Mouse (Mus musculus): ENCODE measurements around the gene Gm3173. TPM values are rescaled to one million over a fixed set of nuclear protein-coding genes. Genes with fewer than 3 reads are reported as not detected.
"Not testable (repeated sequence)": the region's sequence is repeated elsewhere in the genome, so short reads cannot be mapped to it uniquely, and the experiment has no call there.

Gene Gm3173
- polyA plus RNA-seq (2012; ENCODE audit: insufficient read depth, low replicate concordance), result not detected in 2 replicates

- H3K36me3 ChIP-seq (replicated peaks; ENCODE audit: low read length); H3K4me1 ChIP-seq; H3K27me3 ChIP-seq (replicated peaks); H3K9me3 ChIP-seq; H3K4me3 ChIP-seq (replicated peaks): not testable (repeated sequence)
These were observed at the start of gene Gm3173 for GRCm38 (mm10) chr14:4430692-4431091. Gm3173 (plus strand) TSS chr14:4430992.

DNA sequence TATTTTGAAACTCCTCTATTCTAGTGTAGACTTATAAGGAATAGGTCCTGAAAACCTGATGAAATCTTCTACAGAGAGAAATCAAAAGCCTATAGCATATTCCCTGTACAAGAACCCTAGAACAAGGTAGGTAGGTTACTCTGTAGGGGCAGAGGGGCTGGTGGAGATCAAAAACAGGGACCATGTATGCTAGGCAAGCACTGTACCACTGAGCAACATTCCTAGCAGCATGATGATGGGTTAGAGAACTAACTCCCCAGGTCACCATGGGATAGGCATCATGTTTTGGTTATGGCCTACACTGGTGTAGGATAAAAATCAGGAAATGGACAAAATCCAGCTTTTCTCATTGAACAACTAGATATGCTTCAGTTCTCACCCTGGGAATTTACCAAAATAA, 45.2 kb upstream of the Gm3173 start:
- H3K4me1 ChIP-seq; H3K27me3 ChIP-seq (replicated peaks); H3K9me3 ChIP-seq; H3K4me3 ChIP-seq (replicated peaks); H3K36me3 ChIP-seq (replicated peaks; ENCODE audit: low read length): not testable (repeated sequence)

GRCm38 (mm10) chr14:4392841-4393530, 37.8 kb upstream of the Gm3173 start:
- not testable (repeated sequence) for H3K36me3 ChIP-seq (replicated peaks; ENCODE audit: low read length); H3K4me3 ChIP-seq (replicated peaks); H3K9me3 ChIP-seq; H3K27me3 ChIP-seq (replicated peaks); H3K4me1 ChIP-seq

- not testable (repeated sequence) for H3K4me1 ChIP-seq; H3K36me3 ChIP-seq (replicated peaks; ENCODE audit: low read length); H3K9me3 ChIP-seq; H3K27me3 ChIP-seq (replicated peaks); H3K4me3 ChIP-seq (replicated peaks)
These were observed 33.6 kb upstream of the Gm3173 start, which contains the start of gene Gm3159 for GRCm38 (mm10) chr14:4397226-4397625. Gm3159 (plus strand) TSS chr14:4397526.

- H3K4me3 ChIP-seq (replicated peaks); H3K27me3 ChIP-seq (replicated peaks); H3K36me3 ChIP-seq (replicated peaks; ENCODE audit: low read length); H3K9me3 ChIP-seq; H3K4me1 ChIP-seq: not testable (repeated sequence)
These were observed 32.2 kb upstream of the Gm3173 start for GRCm38 (mm10) chr14:4398624-4399023.

GRCm38 (mm10) chr14:4400115-4400789, 30.5 kb upstream of the Gm3173 start:
- H3K27me3 ChIP-seq (replicated peaks); H3K9me3 ChIP-seq; H3K4me1 ChIP-seq; H3K4me3 ChIP-seq (replicated peaks); H3K36me3 ChIP-seq (replicated peaks; ENCODE audit: low read length): not testable (repeated sequence)

- H3K36me3 ChIP-seq (replicated peaks; ENCODE audit: low read length); H3K4me1 ChIP-seq; H3K4me3 ChIP-seq (replicated peaks); H3K27me3 ChIP-seq (replicated peaks); H3K9me3 ChIP-seq: not testable (repeated sequence)
These were observed 29.5 kb upstream of the Gm3173 start for GRCm38 (mm10) chr14:4401245-4401644.

GRCm38 (mm10) chr14:4403840-4404239, 27.0 kb upstream of the Gm3173 start:
- H3K4me1 ChIP-seq; H3K36me3 ChIP-seq (replicated peaks; ENCODE audit: low read length); H3K4me3 ChIP-seq (replicated peaks); H3K9me3 ChIP-seq; H3K27me3 ChIP-seq (replicated peaks): not testable (repeated sequence)

DNA sequence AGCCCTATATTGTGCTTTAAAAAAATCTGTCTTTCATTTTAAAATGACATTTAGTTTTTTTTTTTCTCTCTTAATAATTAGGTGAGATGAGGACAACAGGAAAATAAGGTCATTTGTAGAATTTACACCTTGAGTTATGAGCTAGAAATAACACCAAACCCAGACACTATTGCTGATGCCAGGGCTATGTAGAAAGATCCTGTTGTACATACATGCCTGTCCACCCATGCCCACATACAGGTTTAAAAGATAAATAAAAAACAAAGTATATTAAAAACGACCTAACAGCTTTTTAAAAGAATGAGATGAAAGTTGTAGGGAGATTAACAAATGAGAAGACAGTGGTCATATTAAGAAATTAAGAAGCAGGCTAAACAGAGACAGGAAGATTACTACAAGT, 20.9 kb upstream of the Gm3173 start:
- H3K9me3 ChIP-seq; H3K27me3 ChIP-seq (replicated peaks); H3K4me3 ChIP-seq (replicated peaks): not testable (repeated sequence)

DNA sequence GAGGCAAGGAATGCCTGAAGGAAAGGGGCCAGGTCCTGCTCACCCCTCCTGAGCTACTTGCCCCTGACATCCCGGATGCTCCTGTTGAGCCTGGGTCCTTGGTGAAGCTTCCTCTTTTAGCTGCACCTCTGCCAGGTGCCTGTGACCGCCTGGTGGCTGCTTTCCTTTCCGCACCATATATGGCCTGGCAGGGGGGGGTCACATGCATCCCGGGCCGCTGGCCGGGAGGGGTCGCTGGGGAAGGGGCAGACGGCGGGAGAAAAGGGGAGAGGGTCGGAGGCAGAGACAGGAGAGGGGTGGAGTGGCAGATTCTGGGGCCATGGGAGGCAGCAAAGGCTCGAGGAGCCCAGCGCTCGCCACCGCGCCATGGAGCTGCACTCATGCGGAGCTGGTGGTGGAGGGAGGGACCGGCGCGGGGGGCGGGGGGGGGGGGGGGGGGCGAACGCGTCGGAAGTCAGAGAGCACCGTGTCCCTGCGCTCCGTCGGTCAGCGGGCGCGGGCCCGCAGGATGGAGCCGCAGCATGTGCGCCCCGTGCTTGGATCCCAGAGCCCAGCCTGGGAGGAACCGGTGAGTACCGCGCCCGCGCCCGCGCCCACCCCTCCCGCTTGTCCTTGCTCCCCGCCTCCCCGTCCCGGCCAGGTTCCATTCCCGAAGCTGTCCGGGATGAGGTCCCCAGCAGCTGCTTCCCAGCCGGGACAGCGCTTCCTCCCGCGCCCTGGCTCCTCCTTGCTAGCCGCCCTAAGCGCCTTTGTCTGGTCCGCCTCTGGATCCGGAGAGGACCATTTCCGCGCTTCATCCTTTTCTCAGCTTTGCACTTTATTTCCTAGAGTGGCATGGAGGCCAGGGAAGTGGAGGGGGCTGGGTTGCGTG, 15.6 kb upstream of the Gm3173 start, which contains the start of gene Gm3164:
Gm3164 (plus strand) TSS at position 484 of the 871 bp plus-strand sequence.
- H3K36me3 ChIP-seq (replicated peaks; ENCODE audit: low read length); H3K27me3 ChIP-seq (replicated peaks); H3K9me3 ChIP-seq; H3K4me1 ChIP-seq; H3K4me3 ChIP-seq (replicated peaks): not testable (repeated sequence)

More for the DNA sequence above, 20.9 kb upstream of the Gm3173 start:
- H3K36me3 ChIP-seq (replicated peaks; ENCODE audit: low read length); H3K4me1 ChIP-seq: not testable (repeated sequence)

- not testable (repeated sequence) for H3K9me3 ChIP-seq; H3K27me3 ChIP-seq (replicated peaks); H3K4me1 ChIP-seq; H3K36me3 ChIP-seq (replicated peaks; ENCODE audit: low read length); H3K4me3 ChIP-seq (replicated peaks)
These were observed 50.7 kb downstream of the Gm3173 start, which contains the start of gene Gm3182 for GRCm38 (mm10) chr14:4481445-4481844. Gm3182 (plus strand) TSS chr14:4481745.

GRCm38 (mm10) chr14:4499425-4499824, 68.6 kb downstream of the Gm3173 start:
- H3K4me1 ChIP-seq; H3K9me3 ChIP-seq; H3K27me3 ChIP-seq (replicated peaks); H3K4me3 ChIP-seq (replicated peaks); H3K36me3 ChIP-seq (replicated peaks; ENCODE audit: low read length): not testable (repeated sequence)

- not testable (repeated sequence) for H3K4me1 ChIP-seq; H3K36me3 ChIP-seq (replicated peaks; ENCODE audit: low read length); H3K27me3 ChIP-seq (replicated peaks); H3K9me3 ChIP-seq; H3K4me3 ChIP-seq (replicated peaks)
These were observed 124.3 kb downstream of the Gm3173 start, which contains the start of gene Gm3047 for GRCm38 (mm10) chr14:4555105-4555504. Gm3047 (plus strand) TSS chr14:4555405.

Measured in megakaryocyte, embryonic 14.5 days (primary cell).